Mouse (Mus musculus): ENCODE measurements at regions not wholly inside any gene's neighbourhood (a gene's known extent, or its start where the extent isn't known, plus 50 kb on each side); places are given as distances from the start of the nearest gene placed in this dataset.

DNA sequence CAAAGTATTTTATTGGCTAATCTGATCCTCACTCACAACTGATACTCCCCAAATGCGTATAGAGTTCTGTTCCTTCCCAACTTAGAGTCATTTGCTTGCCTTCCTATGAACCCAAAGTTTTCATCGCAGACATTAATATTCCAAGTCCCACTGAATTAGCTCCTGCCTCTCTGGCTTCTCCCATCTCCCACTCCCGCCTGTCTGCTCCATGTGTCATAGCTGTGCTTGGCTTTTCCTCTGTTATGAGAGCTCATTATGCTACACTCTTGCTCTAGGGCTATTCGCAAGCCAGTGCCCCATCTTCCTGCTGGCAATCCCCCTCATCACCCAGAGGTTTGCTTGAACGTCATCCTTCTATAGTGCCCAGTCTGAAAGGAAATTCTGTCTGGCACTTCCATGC, 81.8 kb downstream of the Gm9817 start:
- no peak for TF ChIP-seq E2F4 (IDR thresholded peaks at IDR 0.05; ENCODE audit: insufficient read depth)
- no peak for TF ChIP-seq POLR2A (IDR thresholded peaks at IDR 0.05; ENCODE audit: insufficient read length, low read depth)

Data from myocyte (in vitro differentiated cells).